In the genomic region with DNA sequence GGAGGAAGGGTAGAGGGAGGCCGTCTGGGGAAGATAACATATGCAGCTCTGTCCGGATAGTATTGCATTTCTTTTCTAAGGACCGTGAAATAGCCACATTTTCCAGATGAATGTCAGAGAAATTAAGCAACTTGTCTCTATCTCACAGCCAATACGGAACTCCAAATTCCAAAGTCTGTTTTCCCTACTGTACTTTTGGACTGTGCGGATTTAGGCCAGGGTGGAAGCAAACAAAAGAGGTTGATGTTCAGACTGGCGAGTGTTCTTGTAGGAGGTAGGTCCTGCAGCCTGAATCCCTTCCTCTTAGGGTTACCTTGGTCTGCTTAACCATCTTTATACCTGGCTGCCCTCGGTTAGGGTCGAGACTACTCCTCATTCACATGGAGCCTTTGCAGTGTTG, we compare ENCODE assay signal across 18 mouse cellular contexts. TPM values are rescaled to one million over a fixed set of nuclear protein-coding genes. Genes with fewer than 3 reads are reported as not detected.
DNase-seq lines count a peak whose midpoint lies in the region; ATAC-seq and TF ChIP-seq lines count a peak whose summit lies in the region.
"Had no signal": no experiment of that assay in that cellular context is flagged by ENCODE, and none has a peak within 500 bp of the region (broad histone marks: within the 10 kb centered on the region; RNA-seq: fewer than 3 reads in every experiment).

No protein-coding gene starts in this region.

- 86% methylated on average over 8 of the region's 8 CpGs for WGBS in midbrain, embryonic 11.5 days
- 80% methylated on average over 8 of the region's 8 CpGs for WGBS in midbrain, postnatal 0 days
- WGBS in kidney, embryonic 16.5 days, result 81% methylated on average over 8 of the region's 8 CpGs
- 60% methylated on average over 8 of the region's 8 CpGs for WGBS in liver, postnatal 0 days (ENCODE audit: insufficient replicate concordance)
- WGBS in limb, embryonic 10.5 days, result 90% methylated on average over 8 of the region's 8 CpGs

- H3K27ac ChIP-seq in midbrain, embryonic 11.5 days (ENCODE audit: low read depth, low read length), result no peak overlapping the region
- no peak overlapping the region for H3K27ac ChIP-seq in midbrain, postnatal 0 days (ENCODE audit: low read depth, low read length)
- H3K27ac ChIP-seq in kidney, embryonic 16.5 days (ENCODE audit: low read length), result peak overlapping the region; percentile 60
- H3K27ac ChIP-seq in liver, postnatal 0 days (ENCODE audit: low read depth), result peak overlapping the region; percentile 75
- H3K27ac ChIP-seq in limb, embryonic 10.5 days, result no peak overlapping the region
- H3K27ac ChIP-seq: embryonic facial prominence, embryonic 13.5 days; forebrain, embryonic 12.5 days; hindbrain, embryonic 15.5 days; neural tube, embryonic 12.5 days had no signal

- peaks cover 17% of the 10 kb centered on the region for H3K4me1 ChIP-seq in midbrain, embryonic 11.5 days (ENCODE audit: control insufficient read depth, insufficient read depth, low read length)
- H3K4me1 ChIP-seq in midbrain, postnatal 0 days (ENCODE audit: insufficient read depth, low read length), result peaks cover 18% of the 10 kb centered on the region
- H3K4me1 ChIP-seq in kidney, embryonic 16.5 days (ENCODE audit: insufficient read depth, low read length), result peaks cover 33% of the 10 kb centered on the region
- peaks cover 54% of the 10 kb centered on the region for H3K4me1 ChIP-seq in liver, postnatal 0 days (ENCODE audit: insufficient read depth)
- peaks cover 35% of the 10 kb centered on the region for H3K4me1 ChIP-seq in limb, embryonic 10.5 days

- no peak for ATAC-seq in midbrain, embryonic 11.5 days (ENCODE audit: low FRiP score)
- no peak for ATAC-seq in midbrain, postnatal 0 days (ENCODE audit: low FRiP score)
- no peak for ATAC-seq in kidney, embryonic 16.5 days (ENCODE audit: low FRiP score, low TSS enrichment)
- ATAC-seq in liver, postnatal 0 days, result peak; percentile 67
- no peak for ATAC-seq in granulocyte monocyte progenitor cell, adult 5-6 weeks (replicated peaks; ENCODE audit: poor library complexity, severe bottlenecking)

- H3K27me3 ChIP-seq in midbrain, embryonic 11.5 days (ENCODE audit: control insufficient read depth, insufficient read depth, low read length), result no peaks in the 10 kb centered on the region
- H3K27me3 ChIP-seq in midbrain, postnatal 0 days (ENCODE audit: insufficient read depth, low read length), result no peaks in the 10 kb centered on the region; the same call in 1 of the 2 replicates
- no peaks in the 10 kb centered on the region for H3K27me3 ChIP-seq in kidney, embryonic 16.5 days (ENCODE audit: insufficient read depth, low read length)
- no peaks in the 10 kb centered on the region for H3K27me3 ChIP-seq in liver, postnatal 0 days (ENCODE audit: insufficient read depth, low read length)
- peaks cover 10% of the 10 kb centered on the region; the same call in 1 of the 2 replicates for H3K27me3 ChIP-seq in limb, embryonic 10.5 days (ENCODE audit: low read depth, poor library complexity, severe bottlenecking)
- H3K27me3 ChIP-seq: hindbrain, embryonic 15.5 days; neural tube, embryonic 12.5 days had no signal

- H3K4me2 ChIP-seq in midbrain, embryonic 11.5 days, result no peak overlapping the region
- H3K4me2 ChIP-seq in midbrain, postnatal 0 days (ENCODE audit: low read depth, low read length, poor library complexity, severe bottlenecking), result no peak overlapping the region
- no peak overlapping the region for H3K4me2 ChIP-seq in kidney, embryonic 16.5 days (replicated peaks; ENCODE audit: low read depth, low read length)
- H3K4me2 ChIP-seq in liver, postnatal 0 days (ENCODE audit: low read depth, low read length), result peak overlapping the region; percentile 26; the same call in 1 of the 2 replicates
- H3K4me2 ChIP-seq: embryonic facial prominence, embryonic 13.5 days; forebrain, embryonic 12.5 days; heart, embryonic 12.5 days; hindbrain, embryonic 15.5 days; neural tube, embryonic 12.5 days had no signal

- no peak overlapping the region for H3K4me3 ChIP-seq in midbrain, embryonic 11.5 days (ENCODE audit: low read depth, low read length)
- H3K4me3 ChIP-seq in midbrain, postnatal 0 days (ENCODE audit: low read depth, low read length), result no peak overlapping the region
- no peak overlapping the region for H3K4me3 ChIP-seq in kidney, embryonic 16.5 days (ENCODE audit: low read length)
- H3K4me3 ChIP-seq in liver, postnatal 0 days (ENCODE audit: low read depth, low read length), result no peak overlapping the region
- no peak overlapping the region for H3K4me3 ChIP-seq in limb, embryonic 10.5 days
- H3K4me3 ChIP-seq: embryonic facial prominence, embryonic 13.5 days; forebrain, embryonic 12.5 days; heart, embryonic 12.5 days; hindbrain, embryonic 15.5 days; neural tube, embryonic 12.5 days had no signal

- H3K36me3 ChIP-seq in midbrain, embryonic 11.5 days (ENCODE audit: control insufficient read depth, insufficient read depth, low read length), result no peaks in the 10 kb centered on the region
- H3K36me3 ChIP-seq in midbrain, postnatal 0 days (ENCODE audit: insufficient read depth, low read length), result no peaks in the 10 kb centered on the region
- H3K36me3 ChIP-seq in kidney, embryonic 16.5 days (ENCODE audit: insufficient read depth, low read length), result no peaks in the 10 kb centered on the region
- no peaks in the 10 kb centered on the region for H3K36me3 ChIP-seq in liver, postnatal 0 days (replicated peaks; ENCODE audit: insufficient read depth, low read length)
- H3K36me3 ChIP-seq in limb, embryonic 10.5 days, result no peaks in the 10 kb centered on the region
- H3K36me3 ChIP-seq: embryonic facial prominence, embryonic 13.5 days; forebrain, embryonic 12.5 days; heart, embryonic 12.5 days; hindbrain, embryonic 15.5 days; neural tube, embryonic 12.5 days had no signal

- TF ChIP-seq EP300 in liver, postnatal 0 days (IDR thresholded peaks at IDR 0.05; ENCODE audit: low read depth), result peak; percentile 51; the same call in 1 of the 2 replicates

- peak; percentile 35 for DNase-seq in midbrain, embryonic 11.5 days (ENCODE audit: low spot score, missing footprints)
- no peak for DNase-seq in midbrain, postnatal 0 days (ENCODE audit: low spot score)
- DNase-seq in liver, postnatal 0 days, result no peak
- DNase-seq in spleen, postnatal 10 days (ENCODE audit: low spot score in 2 of 2), result no peak
- no peak for DNase-seq in limb, embryonic 10.5 days (ENCODE audit: low spot score)
- DNase-seq: adrenal gland, postnatal 36 days; cerebellum, adult 2 months; gastrocnemius, postnatal 36 days; layer of hippocampus, postnatal 36 days; lung, adult 18-20 months had no signal

- no peak overlapping the region for H3K9ac ChIP-seq in midbrain, embryonic 11.5 days (ENCODE audit: low read length)
- no peak overlapping the region for H3K9ac ChIP-seq in midbrain, postnatal 0 days (replicated peaks; ENCODE audit: low read length, poor library complexity, severe bottlenecking)
- H3K9ac ChIP-seq in kidney, embryonic 16.5 days (replicated peaks; ENCODE audit: low read length), result no peak overlapping the region
- no peak overlapping the region for H3K9ac ChIP-seq in liver, postnatal 0 days (replicated peaks)
- H3K9ac ChIP-seq: embryonic facial prominence, embryonic 13.5 days; forebrain, embryonic 12.5 days; heart, embryonic 12.5 days; hindbrain, embryonic 15.5 days; neural tube, embryonic 12.5 days had no signal

- no peak for TF ChIP-seq CTCF in midbrain, postnatal 0 days (IDR thresholded peaks at IDR 0.05)
- TF ChIP-seq CTCF in liver, postnatal 0 days (IDR thresholded peaks at IDR 0.05; ENCODE audit: low read depth), result no peak

- H3K9me3 ChIP-seq in midbrain, embryonic 11.5 days (ENCODE audit: control insufficient read depth, low read length), result no peaks in the 10 kb centered on the region
- no peaks in the 10 kb centered on the region for H3K9me3 ChIP-seq in midbrain, postnatal 0 days (ENCODE audit: low read length)
- H3K9me3 ChIP-seq in kidney, embryonic 16.5 days (ENCODE audit: low read length), result no peaks in the 10 kb centered on the region
- H3K9me3 ChIP-seq in liver, postnatal 0 days (ENCODE audit: low read length), result no peaks in the 10 kb centered on the region
- H3K9me3 ChIP-seq in limb, embryonic 10.5 days (replicated peaks), result no peaks in the 10 kb centered on the region
- H3K9me3 ChIP-seq: embryonic facial prominence, embryonic 13.5 days; forebrain, embryonic 12.5 days; heart, embryonic 12.5 days; hindbrain, embryonic 15.5 days; neural tube, embryonic 12.5 days had no signal

RNA-seq across cellular contexts. Expression of a gene that starts 10.7 kb away (rescaled TPM):
- polyA plus RNA-seq in midbrain, embryonic 11.5 days (2014; fragmentation: Nextera tagmentation; extraction: Ambion mirVana), result 0.12 and 0.16 TPM in 2 replicates
- 0.93 and 2.3 TPM in 2 replicates for total RNA-seq in midbrain, postnatal 0 days (2014; rRNA removed)
- polyA plus RNA-seq in midbrain, postnatal 0 days (2015; fragmentation: Nextera tagmentation; extraction: Ambion mirVana), result 0.48 and 0.65 TPM in 2 replicates
- polyA plus RNA-seq in kidney, embryonic 16.5 days (2015; fragmentation: Nextera tagmentation; extraction: Ambion mirVana), result 5.4 and 6.3 TPM in 2 replicates
- polyA plus RNA-seq in liver, postnatal 0 days (2015; fragmentation: Nextera tagmentation; extraction: Ambion mirVana), result 1.8 and 2.3 TPM in 2 replicates
- total RNA-seq in granulocyte monocyte progenitor cell, adult 5-6 weeks (2014; fragmentation: Nextera tagmentation), result 0.30 and 1.0 TPM in 2 replicates
- total RNA-seq in granulocyte monocyte progenitor cell, adult 5-6 weeks (2017), result not detected in 2 replicates
- 0.98 and 1.2 TPM in 2 replicates for polyA plus RNA-seq in limb, embryonic 10.5 days (2016; fragmentation: Nextera tagmentation; extraction: Ambion mirVana)
- total RNA-seq: common myeloid progenitor, adult 5-6 weeks; layer of hippocampus, postnatal 36 days had no signal

RNA-seq across cellular contexts. Expression of a gene that starts 28.8 kb away (rescaled TPM):
- polyA plus RNA-seq in midbrain, embryonic 11.5 days (2014; fragmentation: Nextera tagmentation; extraction: Ambion mirVana), result 14.7 and 17.0 TPM in 2 replicates
- 30.0 and 39.0 TPM in 2 replicates for total RNA-seq in midbrain, postnatal 0 days (2014; rRNA removed)
- 21.5 and 26.3 TPM in 2 replicates for polyA plus RNA-seq in midbrain, postnatal 0 days (2015; fragmentation: Nextera tagmentation; extraction: Ambion mirVana)
- polyA plus RNA-seq in kidney, embryonic 16.5 days (2015; fragmentation: Nextera tagmentation; extraction: Ambion mirVana), result 27.4 and 33.9 TPM in 2 replicates
- 6.3 and 9.6 TPM in 2 replicates for polyA plus RNA-seq in liver, postnatal 0 days (2015; fragmentation: Nextera tagmentation; extraction: Ambion mirVana)
- total RNA-seq in granulocyte monocyte progenitor cell, adult 5-6 weeks (2014; fragmentation: Nextera tagmentation), result 48.8 and 59.3 TPM in 2 replicates
- 20.0 and 26.6 TPM in 2 replicates for total RNA-seq in granulocyte monocyte progenitor cell, adult 5-6 weeks (2017)
- 31.0 and 40.1 TPM in 2 replicates for polyA plus RNA-seq in limb, embryonic 10.5 days (2016; fragmentation: Nextera tagmentation; extraction: Ambion mirVana)

Comparison
In these comparisons a context has a peak if more than half of its experiments do, and no peak if none do; other contexts are left out.
1. H3K27ac ChIP-seq: peak in kidney, embryonic 16.5 days (single experiment) and liver, postnatal 0 days (single experiment); none in midbrain, embryonic 11.5 days (single experiment), midbrain, postnatal 0 days (single experiment) and limb, embryonic 10.5 days (single experiment).